Mouse (Mus musculus) erythroblast, adult 5-6 weeks (primary cell): ENCODE data around the gene Rassf4. TPM values are rescaled to one million over a fixed set of nuclear protein-coding genes. Genes with fewer than 3 reads are reported as not detected.

Experiments used
- ATAC-seq: replicated peaks from 2 replicates; pipeline ENCODE4 v1.8.0; 2016; ENCODE audit warnings: moderate number of reproducible peaks, mild to moderate bottlenecking, moderate TSS enrichment, inconsistent platforms; ENCODE audit not compliant: poor library complexity, low FRiP score, severe bottlenecking
- total RNA-seq, 2 experiments: library from RNA; stranded (forward) in 1 of 2; stranded (reverse) in 1 of 2; fragments of 150-400 nt in 1 of 2; fragments of 200-764, 138-1000 nt in 1 of 2; gene quantifications; 2 replicates each; pipeline versions ENCODE4 v1.2.3 to v1.2.4; 2015 to 2017; ENCODE audit warnings: low replicate concordance in 2 of 2

The Rassf4 gene
- total RNA-seq (2015; ENCODE audit: low replicate concordance) (18.6 and 21.1 TPM in 2 replicates), total RNA-seq (2017; ENCODE audit: low replicate concordance) (9.5 and 13.4 TPM in 2 replicates)

DNA sequence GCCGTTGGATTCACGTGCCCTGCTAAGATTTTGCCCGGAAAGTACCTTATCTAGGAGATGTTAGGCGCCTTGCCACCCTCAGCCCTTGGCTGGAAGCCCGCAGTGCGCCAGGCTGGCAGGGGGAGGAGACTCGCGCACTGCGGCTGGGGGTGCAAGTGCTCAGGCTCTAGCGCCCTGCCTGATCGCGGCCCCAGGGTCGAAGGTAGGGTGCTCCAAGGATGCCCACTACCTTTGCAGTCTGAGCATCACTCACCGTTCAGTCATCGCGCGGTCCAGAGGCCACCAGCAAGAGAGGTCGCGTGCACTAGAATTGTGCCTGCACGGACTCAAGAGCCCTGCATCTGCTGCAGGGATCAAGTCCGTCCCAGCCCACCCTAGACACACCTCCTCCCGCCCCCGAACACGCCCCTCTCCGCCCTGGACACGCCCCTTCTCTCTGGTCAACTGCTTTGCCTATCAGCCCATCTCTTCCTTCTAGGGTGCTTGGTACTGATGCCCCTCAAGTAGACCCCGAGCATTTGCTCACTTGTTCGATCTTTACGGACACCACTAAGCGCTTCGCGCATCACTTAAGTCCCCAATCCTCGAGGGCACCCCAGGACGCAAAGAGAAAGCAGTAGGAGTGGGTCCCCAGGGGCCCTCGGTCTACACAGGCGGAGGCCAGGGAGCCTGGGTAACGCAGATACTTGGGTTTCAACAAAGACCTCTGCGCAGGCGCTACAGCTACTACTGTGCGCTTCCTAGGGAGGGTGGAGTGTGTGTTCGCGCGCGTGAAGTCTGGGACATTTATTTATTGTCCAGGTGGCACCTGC is at the start of gene Rassf4:
TSS of gene Rassf4 (minus strand) at position 482 of the 812 bp plus-strand sequence.
- ATAC-seq: 0 out of 2 replicates have a peak, but pooled peaks have one; percentile 30

DNA sequence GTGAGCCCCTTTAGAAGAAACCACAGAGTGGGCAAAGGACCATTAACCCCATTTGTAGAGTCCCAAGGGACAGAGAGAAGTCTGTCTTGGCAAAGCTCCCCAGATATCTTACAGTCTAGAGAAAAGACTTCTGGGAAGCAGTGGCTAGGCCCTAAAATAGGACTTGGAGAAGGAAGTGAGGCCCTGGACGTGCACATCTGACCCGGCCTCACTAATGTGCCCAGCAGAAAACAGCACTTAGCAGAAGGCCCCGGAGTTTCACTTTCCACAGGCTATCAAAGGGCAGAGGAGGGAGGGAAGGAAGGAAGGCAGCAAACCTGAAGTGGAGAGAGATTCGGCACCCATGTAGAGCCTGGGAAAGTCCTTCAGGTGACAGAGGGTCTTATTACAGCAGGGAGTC is 45.2 kb upstream of the Rassf4 start:
- no peak for ATAC-seq

DNA sequence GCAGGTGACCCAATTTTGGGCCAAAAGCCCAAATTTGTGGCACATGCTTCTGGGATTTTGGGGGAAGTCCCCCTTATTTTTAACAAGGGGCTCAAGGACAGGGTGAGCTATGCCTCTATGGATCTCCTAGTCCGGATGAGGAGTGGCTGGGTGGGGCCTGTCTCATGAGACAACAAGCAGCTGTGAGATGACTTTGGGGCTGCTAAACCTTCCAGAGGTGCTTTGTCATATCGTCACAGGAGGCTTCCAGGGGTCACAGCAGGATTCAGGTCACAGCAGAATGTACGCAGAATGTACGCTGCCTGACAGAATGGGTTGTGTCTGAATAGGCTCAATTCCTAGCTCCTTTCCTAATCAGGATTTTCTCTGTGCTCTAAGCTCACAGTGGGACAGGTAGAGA is 44.6 kb upstream of the Rassf4 start:
- ATAC-seq: no peak

DNA sequence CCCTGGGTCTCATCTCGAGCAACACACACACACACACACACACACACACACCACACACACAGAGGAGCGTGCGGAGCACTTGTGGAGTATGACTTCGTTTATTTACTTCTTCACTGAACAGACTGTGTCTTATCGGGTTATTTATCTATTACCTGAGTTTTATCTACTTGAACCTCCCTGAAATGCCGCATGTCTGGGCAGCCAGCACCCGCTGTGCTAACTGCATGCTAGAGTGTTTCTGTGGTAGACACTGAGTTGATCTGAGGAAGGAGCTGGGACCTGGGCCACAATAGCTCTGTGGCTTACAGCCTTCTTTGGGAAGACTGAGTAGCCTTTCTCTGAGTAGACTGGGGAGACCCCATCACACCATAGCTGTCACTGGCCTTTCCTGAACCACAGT is 44.1 kb upstream of the Rassf4 start:
- no peak for ATAC-seq

DNA sequence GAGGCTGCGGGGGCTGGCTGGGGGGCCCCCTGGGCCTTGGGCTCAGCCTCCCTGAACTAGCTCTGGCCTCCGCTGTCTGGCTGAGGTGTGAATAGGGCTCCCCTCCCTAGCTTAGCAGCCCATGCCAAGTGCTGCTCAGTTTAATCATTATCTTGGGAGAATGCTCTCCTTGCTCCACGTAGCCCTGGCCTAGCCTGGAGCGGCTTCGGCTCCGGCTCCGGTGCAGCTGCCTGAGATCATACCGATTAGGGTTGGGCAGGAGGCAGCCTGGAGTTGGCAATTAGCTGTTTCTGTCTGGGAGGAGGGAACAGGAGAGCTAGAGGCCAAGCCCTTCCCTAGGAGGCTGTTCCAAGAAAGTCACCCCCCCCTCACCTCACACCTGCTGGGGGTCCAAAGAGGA is 42.9 kb upstream of the Rassf4 start, which contains the start of gene Tmem72:
TSS of gene Tmem72 (minus strand) at position 248 of the 400 bp plus-strand sequence.
- ATAC-seq: no peak

DNA sequence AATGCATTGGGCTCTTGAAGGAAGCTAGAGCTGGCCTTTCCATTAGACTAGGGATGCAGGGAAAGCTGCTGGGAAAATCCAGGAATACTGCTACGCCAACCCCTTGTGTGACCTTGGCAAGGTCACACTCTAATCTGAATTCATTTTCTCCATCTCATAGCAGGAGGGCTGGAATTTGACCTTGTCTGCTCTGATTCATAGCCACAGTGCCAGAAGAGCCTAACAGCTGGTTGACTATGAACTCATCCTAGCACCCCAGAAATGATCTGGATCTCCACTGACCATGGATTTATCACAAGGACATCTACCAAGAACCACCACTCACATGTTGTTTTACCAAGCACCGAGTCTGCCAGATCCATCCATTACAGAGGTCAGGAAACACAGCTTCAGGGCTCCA is 41.4 kb upstream of the Rassf4 start:
- ATAC-seq: no peak

DNA sequence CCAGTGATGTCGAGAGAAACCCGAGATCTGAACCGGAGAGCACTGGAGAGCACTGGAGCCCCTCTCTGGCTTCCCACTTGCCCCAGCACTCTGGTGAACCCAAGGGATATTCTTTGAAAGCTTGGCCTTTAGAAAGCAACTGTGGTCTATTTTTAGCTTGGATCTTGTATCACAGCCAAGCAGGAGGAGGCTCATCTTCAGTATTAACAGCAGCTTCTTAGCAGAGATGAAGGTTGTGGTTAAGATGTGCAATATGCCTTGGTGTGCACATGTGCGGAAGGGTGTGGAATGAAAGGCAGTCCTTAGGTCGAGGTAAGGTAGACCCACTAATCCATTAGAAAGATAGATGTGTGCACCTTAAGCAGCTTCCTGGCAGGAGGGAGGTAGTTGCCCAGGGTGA is 40.8 kb upstream of the Rassf4 start:
- ATAC-seq: no peak

DNA sequence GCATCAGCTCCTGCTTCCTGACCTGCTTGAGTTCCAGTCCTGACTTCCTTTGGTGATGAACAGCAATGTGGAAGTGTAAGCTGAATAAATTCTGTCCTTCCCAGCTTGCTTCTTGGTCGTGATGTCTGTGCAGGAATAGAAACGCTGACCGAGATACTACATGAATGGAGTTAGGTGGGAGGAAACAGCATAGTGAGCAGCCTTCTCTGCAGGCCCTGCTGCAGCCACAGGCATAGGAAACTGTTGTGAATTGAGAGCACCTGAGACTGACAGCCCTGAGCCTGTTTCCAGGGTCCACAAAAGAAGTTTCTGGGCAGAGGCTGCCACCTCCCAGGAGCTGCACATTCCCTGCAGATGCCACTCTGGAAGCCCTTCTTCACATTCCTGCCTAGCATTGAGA is 40.2 kb upstream of the Rassf4 start:
- no peak for ATAC-seq

DNA sequence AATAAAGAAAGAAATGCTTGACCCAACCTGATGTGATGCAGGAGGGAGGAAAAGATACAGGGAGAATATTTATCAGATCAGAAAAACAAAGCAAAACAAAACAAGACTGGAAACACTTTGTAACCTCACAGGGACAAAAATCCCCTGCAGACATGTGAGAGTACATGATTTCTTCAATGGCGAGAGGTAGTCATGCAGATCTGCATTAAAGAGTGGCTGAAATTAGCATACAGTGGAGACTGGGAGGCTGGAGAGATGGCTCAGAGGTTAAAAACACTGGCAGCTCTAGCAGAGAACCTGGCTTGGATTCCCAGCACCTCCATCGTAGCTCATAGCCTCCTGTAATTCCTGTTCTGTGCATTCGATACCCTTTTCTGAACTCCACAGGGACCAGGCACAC is 38.8 kb upstream of the Rassf4 start:
- no peak for ATAC-seq

DNA sequence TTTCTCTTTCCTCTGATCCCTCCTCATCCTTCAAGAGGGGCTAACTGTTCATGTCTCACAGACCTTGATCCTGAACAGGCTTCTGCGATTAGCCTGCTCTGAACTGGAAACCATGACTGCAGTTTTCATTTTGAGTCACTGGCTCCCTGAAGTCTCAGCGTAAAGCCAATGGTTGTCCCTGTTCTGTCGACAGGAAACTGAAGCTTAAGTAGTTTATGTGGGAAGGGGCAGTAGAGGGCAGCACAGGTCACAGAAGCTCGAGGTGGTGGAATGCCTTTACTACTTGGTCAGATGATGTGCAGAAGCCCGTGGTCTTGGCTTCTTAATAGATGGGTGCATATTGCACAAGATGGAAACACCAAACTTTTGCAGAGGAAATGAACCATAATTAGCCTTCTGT is 38.3 kb upstream of the Rassf4 start:
- ATAC-seq: no peak

DNA sequence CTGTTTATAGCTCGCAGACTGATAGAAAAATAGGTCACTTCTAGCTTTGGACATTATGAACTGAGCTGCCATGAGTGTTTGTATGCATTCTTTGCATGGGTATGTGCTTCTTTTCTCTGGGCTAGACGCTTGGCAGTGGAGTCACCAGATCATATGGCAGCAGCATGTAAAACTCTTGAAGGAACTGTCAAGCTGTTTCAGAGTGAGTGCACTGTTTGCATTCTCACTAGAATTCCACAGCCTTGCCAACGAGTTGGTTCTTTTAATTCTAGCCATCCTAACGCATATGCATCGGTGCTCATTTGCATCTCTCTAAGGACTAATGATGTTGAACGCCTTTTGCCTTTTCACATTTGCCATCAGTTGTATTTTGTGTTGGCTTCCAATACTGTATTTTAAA is 30.6 kb upstream of the Rassf4 start:
- no peak for ATAC-seq

DNA sequence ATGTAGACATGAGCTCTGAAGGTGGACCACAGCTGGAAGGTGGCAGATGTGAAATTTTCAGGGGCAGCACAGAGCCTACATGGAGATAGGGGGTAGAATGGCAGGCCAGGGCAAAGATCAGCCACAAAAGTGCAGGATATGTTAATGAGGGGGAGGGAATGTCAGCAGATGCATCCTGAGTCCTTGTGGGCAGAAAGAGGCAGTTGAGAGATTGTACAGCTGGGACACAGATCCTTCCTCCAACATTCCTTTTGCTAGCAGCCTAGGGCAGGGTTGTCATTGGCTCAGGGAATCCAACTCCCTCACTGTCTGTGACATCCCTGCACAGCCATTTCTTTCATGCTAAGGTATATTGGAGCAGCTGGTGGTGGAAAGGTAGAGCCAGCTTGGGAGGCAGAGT is 27.1 kb upstream of the Rassf4 start:
- no peak for ATAC-seq

DNA sequence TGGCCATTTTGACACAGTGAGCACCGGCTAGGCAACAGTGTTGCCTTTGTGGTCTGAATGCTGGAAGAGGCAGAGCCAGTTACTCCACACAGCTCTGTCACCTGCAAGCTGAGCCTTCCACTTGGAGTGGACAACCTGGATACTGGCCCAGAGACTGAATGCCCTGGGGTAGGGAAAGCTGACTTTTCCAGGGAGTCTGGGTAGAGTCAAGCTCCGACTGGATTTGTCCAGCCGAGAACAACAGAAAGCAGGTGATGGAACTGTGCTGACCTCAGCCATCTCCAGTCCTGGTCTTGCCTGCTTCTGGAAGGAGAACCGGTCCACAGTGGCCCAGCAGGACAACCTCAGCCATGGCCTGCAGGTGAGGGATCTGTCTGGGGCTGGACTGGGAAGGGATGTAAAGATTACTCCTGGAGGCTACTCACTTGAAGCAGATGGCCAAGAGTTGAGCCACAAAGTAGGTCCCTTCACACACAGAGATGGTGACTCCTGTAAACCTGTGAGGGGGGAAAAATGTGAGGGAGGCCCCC is 24.2 kb upstream of the Rassf4 start:
- no peak for ATAC-seq

DNA sequence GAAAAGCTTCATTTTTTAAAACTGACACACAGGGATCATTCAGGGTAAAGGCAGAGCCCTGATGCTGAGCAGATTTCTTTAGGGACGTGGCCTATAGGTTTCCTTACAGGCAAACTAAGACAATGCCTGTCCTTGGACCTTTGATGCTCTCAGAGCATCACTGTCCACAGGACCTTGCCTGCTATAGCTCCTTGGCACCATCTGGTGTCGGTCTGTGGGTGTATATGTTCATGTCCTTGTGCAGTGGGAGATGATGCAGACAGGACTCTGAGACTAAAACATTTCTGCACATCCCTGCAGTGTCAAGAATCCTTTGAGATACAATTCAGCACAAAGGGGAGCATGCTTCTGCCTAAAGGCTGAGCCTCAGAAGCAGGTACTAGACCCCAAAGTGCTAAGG is 23.7 kb upstream of the Rassf4 start:
- no peak for ATAC-seq

DNA sequence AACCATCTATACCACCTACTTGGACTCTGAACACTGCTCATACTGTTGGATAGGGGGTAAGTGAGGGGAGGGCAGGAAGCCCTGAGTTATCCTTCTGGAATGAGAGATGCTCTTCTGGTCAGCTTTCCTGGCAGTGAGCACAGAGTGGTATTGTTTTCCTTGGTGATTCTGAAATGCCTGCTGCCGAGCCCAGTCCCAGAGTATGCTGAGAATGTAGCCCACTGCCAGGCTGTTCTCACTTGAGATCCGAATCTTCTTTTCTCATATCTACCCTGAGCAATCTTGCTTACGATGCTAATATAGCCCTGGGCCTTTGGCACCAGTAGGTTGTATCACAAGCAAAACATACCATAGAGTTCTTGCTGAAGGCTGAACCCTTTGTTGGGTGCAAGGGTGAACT is 20.6 kb upstream of the Rassf4 start:
- no peak for ATAC-seq

DNA sequence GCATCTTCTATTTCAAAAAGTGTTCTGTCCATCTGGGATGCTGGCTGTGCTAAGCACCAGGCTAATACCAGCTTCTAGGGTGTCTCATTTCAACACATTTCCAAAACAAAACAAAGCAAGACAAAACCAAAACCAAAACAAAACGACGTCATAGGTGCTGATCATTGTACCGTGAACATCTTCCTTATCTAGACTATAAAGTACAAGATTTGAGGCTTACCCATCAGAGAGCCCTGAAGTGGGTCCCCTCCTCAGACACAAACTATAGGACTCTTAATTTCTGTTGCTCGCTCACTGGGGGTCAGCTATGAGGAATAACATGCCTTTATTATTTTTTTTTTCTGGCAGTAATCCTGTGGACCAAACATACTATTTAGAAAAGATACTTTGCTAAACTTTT is 19.9 kb upstream of the Rassf4 start:
- no peak for ATAC-seq

DNA sequence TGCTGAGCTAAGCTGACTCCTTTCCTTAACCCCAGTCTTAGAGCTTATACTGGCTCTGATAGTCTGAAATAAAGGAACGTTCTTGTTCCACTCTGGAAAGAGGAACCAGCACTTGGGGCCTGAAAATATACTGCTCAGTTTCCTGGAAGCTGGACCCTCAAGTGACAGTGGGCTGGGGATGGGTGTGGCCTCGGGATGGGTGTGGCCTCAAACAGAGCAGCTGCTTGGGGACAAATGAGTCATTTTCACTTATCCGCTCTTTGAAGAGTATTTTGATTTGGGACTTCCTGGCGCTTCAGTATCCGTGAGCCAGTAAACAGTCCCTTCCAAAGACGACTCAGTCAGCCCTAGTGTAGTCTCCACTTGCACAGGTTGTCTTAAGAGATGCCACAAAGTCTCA is 8.6 kb upstream of the Rassf4 start:
- ATAC-seq: no peak

DNA sequence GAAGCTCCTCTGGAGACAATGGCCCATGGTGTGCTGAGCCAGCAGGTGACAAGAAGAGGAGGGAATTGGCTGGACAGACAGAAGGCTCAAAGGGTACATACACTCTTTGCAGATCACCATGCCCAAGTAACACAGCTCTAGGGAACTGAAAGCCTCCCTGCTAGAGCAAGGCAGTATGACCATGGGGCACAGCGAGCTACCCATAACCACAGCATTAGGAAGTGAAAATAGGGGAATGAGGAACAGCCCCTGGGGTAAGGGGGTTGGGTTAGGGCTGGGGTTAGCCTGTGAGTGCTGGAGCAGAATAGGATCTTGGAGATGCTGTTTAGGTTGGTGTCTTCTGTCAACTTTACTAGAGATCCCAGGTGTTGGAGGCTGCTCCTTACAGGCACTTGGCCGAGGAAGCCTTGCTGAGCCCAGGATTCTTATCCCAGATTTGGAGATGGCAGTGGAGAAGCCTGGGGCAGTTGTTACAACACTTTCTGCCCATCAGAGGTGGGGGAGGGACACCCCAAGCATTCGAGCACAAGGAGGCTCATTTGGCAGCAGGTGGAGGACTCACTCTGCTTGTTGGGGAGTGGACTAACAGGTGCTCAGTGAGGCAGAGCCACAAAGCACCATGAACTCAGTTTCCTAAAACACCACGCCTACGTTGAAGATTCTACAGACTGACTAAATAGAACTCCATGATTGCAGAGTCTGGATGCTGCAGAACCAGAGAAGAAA is 6.0 kb upstream of the Rassf4 start:
- ATAC-seq: no peak

DNA sequence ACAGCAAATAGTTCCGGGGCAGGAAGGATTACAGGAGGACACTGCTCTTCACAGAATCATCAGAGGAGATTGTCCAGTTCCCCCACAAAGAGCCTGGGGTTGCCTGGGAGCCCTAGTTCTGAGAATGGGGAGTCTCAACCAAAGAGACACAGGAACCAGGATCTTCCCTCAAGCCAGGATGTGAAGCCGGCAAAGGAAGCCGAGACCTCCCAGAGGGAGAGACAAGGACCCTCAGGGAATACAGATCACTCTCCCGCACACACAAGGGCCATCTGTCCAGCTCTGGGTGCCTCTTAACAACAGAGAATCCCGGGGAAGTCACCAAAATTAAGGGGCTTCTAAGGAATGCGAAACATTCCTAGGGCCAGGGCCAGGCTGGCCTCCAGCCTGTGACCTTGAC is 3.6 kb upstream of the Rassf4 start:
- ATAC-seq: no peak

DNA sequence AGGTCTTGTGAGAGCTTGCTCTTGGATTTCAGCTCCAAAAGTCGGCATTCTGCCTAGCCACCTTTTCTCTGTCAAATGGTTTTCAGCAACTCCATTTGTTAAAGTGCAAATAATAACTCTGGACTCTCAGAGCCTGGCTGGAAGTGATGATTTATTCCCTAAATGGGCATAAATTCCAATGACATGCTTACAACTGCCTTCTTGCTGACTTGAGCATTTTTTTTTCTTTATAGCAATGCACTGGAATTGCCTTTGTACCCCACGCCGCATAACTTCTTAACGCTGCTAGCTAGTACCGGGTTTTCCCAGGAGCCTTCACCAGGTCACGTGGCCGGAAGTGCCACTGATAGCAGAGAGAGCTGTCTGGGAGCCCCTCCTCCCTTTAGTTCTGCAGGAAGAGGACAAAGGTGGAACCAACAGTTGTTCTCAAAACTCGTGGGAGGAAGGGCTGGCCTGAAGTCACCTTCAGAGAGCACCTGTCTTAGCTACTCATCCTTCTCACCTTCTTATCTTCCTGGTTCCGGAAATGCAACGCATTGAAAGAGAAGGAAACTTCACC is 2.7 kb upstream of the Rassf4 start:
- no peak for ATAC-seq
